In the genomic region with DNA sequence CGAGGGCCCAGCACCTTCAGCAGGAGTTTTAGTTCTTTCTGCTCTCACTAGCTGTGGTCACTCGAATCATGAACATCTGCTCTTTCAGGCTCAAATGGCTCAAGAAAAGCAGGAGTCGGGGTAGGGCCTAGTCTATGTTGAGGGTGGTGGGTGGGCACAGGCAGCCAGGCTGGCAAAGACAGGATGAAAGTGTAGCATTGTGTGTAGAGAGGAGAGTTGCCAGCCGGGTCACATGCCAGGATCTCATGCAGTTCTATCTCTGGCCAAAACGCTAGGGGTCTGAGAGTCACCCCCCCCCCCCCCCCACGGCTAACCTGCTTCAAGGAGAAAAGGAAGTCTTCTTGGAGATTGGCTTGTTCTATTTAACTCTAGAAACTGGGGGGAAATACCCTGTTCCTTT, we compare ENCODE assay signal across 11 mouse cellular contexts. TPM values are rescaled to one million over a fixed set of nuclear protein-coding genes. Genes with fewer than 3 reads are reported as not detected.
DNase-seq lines count a peak whose midpoint lies in the region; ATAC-seq lines count a peak whose summit lies in the region.
"Had no signal": no experiment of that assay in that cellular context is flagged by ENCODE, and none has a peak within 500 bp of the region (broad histone marks: within the 10 kb centered on the region; RNA-seq: fewer than 3 reads in every experiment).

No protein-coding gene starts in this region.

- no peaks in the 10 kb centered on the region for H3K27me3 ChIP-seq in heart, embryonic 10.5 days (ENCODE audit: insufficient read depth, poor library complexity, severe bottlenecking)
- H3K27me3 ChIP-seq in midbrain, embryonic 11.5 days (ENCODE audit: control insufficient read depth, insufficient read depth, low read length): peaks cover 2% of the 10 kb centered on the region; the same call in 1 of the 2 replicates
- H3K27me3 ChIP-seq in midbrain, embryonic 15.5 days (replicated peaks): peaks cover 14% of the 10 kb centered on the region; the same call in 1 of the 2 replicates
- no peaks in the 10 kb centered on the region for H3K27me3 ChIP-seq in heart, embryonic 15.5 days
- H3K27me3 ChIP-seq in midbrain, embryonic 13.5 days: peaks cover 34% of the 10 kb centered on the region

- no peak for ATAC-seq in midbrain, embryonic 11.5 days (ENCODE audit: low FRiP score)
- ATAC-seq in midbrain, embryonic 15.5 days (replicated peaks): no peak
- no peak for ATAC-seq in heart, embryonic 15.5 days (replicated peaks; ENCODE audit: insufficient number of reproducible peaks, insufficient read depth, low FRiP score, low read depth)
- no peak for ATAC-seq in midbrain, embryonic 13.5 days

- H3K4me1 ChIP-seq in heart, embryonic 10.5 days: peaks cover 55% of the 10 kb centered on the region
- H3K4me1 ChIP-seq in midbrain, embryonic 11.5 days (ENCODE audit: control insufficient read depth, insufficient read depth, low read length): peaks cover 28% of the 10 kb centered on the region
- peaks cover 34% of the 10 kb centered on the region for H3K4me1 ChIP-seq in midbrain, embryonic 15.5 days
- peaks cover 43% of the 10 kb centered on the region for H3K4me1 ChIP-seq in heart, embryonic 15.5 days (replicated peaks)
- H3K4me1 ChIP-seq in midbrain, embryonic 13.5 days (replicated peaks): peaks cover 28% of the 10 kb centered on the region

- peak overlapping the region; percentile 47 for H3K9ac ChIP-seq in midbrain, embryonic 11.5 days (ENCODE audit: low read length)
- no peak overlapping the region for H3K9ac ChIP-seq in midbrain, embryonic 15.5 days
- H3K9ac ChIP-seq in heart, embryonic 15.5 days: peak overlapping the region; percentile 37; the same call in 1 of the 2 replicates
- 0 out of 2 replicates have a peak overlapping the region, but pooled peaks have one; percentile 16 for H3K9ac ChIP-seq in midbrain, embryonic 13.5 days (replicated peaks)
- H3K9ac ChIP-seq: hindbrain, embryonic 15.5 days had no signal

- peaks cover 22% of the 10 kb centered on the region for H3K36me3 ChIP-seq in heart, embryonic 10.5 days
- H3K36me3 ChIP-seq in midbrain, embryonic 11.5 days (ENCODE audit: control insufficient read depth, insufficient read depth, low read length): no peaks in the 10 kb centered on the region
- no peaks in the 10 kb centered on the region for H3K36me3 ChIP-seq in midbrain, embryonic 15.5 days (replicated peaks)
- H3K36me3 ChIP-seq in heart, embryonic 15.5 days: peaks cover 4% of the 10 kb centered on the region; the same call in 1 of the 2 replicates
- H3K36me3 ChIP-seq in midbrain, embryonic 13.5 days: peaks cover 4% of the 10 kb centered on the region; the same call in 1 of the 2 replicates

- WGBS in heart, embryonic 10.5 days: 36% methylated on average over 6 of the region's 6 CpGs
- 36% methylated on average over 6 of the region's 6 CpGs for WGBS in midbrain, embryonic 11.5 days
- WGBS in midbrain, embryonic 15.5 days: 29% methylated on average over 6 of the region's 6 CpGs
- 28% methylated on average over 6 of the region's 6 CpGs for WGBS in heart, embryonic 15.5 days
- WGBS in midbrain, embryonic 13.5 days: 50% methylated on average over 6 of the region's 6 CpGs

- peak overlapping the region; percentile 56; the same call in 1 of the 2 replicates for H3K4me2 ChIP-seq in midbrain, embryonic 11.5 days
- H3K4me2 ChIP-seq in midbrain, embryonic 15.5 days: no peak overlapping the region
- H3K4me2 ChIP-seq in heart, embryonic 15.5 days: peak overlapping the region; percentile 77
- H3K4me2 ChIP-seq in midbrain, embryonic 13.5 days (replicated peaks): peak overlapping the region; percentile 20; the same call in 1 of the 2 replicates
- H3K4me2 ChIP-seq: hindbrain, embryonic 15.5 days had no signal

- H3K9me3 ChIP-seq in heart, embryonic 10.5 days: no peaks in the 10 kb centered on the region
- H3K9me3 ChIP-seq in midbrain, embryonic 11.5 days (ENCODE audit: control insufficient read depth, low read length): no peaks in the 10 kb centered on the region
- no peaks in the 10 kb centered on the region for H3K9me3 ChIP-seq in midbrain, embryonic 15.5 days
- no peaks in the 10 kb centered on the region for H3K9me3 ChIP-seq in heart, embryonic 15.5 days (replicated peaks)
- no peaks in the 10 kb centered on the region for H3K9me3 ChIP-seq in midbrain, embryonic 13.5 days
- H3K9me3 ChIP-seq: hindbrain, embryonic 15.5 days had no signal

- peak overlapping the region; percentile 65 for H3K4me3 ChIP-seq in heart, embryonic 10.5 days
- 0 out of 2 replicates have a peak overlapping the region, but pooled peaks have one; percentile 3 for H3K4me3 ChIP-seq in midbrain, embryonic 11.5 days (ENCODE audit: low read depth, low read length)
- H3K4me3 ChIP-seq in midbrain, embryonic 15.5 days: no peak overlapping the region
- peak overlapping the region; percentile 47 for H3K4me3 ChIP-seq in heart, embryonic 15.5 days
- no peak overlapping the region for H3K4me3 ChIP-seq in midbrain, embryonic 13.5 days (replicated peaks)
- H3K4me3 ChIP-seq: hindbrain, embryonic 15.5 days had no signal

- H3K27ac ChIP-seq in heart, embryonic 10.5 days: peak overlapping the region; percentile 73
- no peak overlapping the region for H3K27ac ChIP-seq in midbrain, embryonic 11.5 days (ENCODE audit: low read depth, low read length)
- H3K27ac ChIP-seq in midbrain, embryonic 15.5 days: no peak overlapping the region
- H3K27ac ChIP-seq in heart, embryonic 15.5 days: peak overlapping the region; percentile 87
- H3K27ac ChIP-seq in midbrain, embryonic 13.5 days: no peak overlapping the region
- H3K27ac ChIP-seq: hindbrain, embryonic 15.5 days had no signal

- no peak for DNase-seq in heart, embryonic 10.5 days (ENCODE audit: low spot score)
- no peak for DNase-seq in heart, adult 9 months (ENCODE audit: low spot score in 2 of 2)
- DNase-seq in midbrain, embryonic 11.5 days (ENCODE audit: low spot score, missing footprints): no peak
- no peak for DNase-seq in right cerebral cortex, adult 2 months (ENCODE audit: low spot score in 2 of 2)
- DNase-seq in ovary, adult 18-20 months (ENCODE audit: low spot score): no peak
- DNase-seq: lung, postnatal 36 days; thymus, adult 2 months had no signal

RNA-seq across cellular contexts. Expression of gene Car14, which starts 1.8 kb away (rescaled TPM):
- polyA plus RNA-seq in heart, embryonic 10.5 days (2016; fragmentation: Nextera tagmentation; extraction: Ambion mirVana): 47.2 and 68.0 TPM in 2 replicates
- polyA plus RNA-seq in midbrain, embryonic 11.5 days (2014; fragmentation: Nextera tagmentation; extraction: Ambion mirVana): 32.1 and 33.4 TPM in 2 replicates
- 10.6 and 11.1 TPM in 2 replicates for polyA plus RNA-seq in midbrain, embryonic 15.5 days (2015; fragmentation: Nextera tagmentation; extraction: Ambion mirVana)
- polyA plus RNA-seq in heart, embryonic 15.5 days (2015; fragmentation: Nextera tagmentation; extraction: Ambion mirVana): 46.9 and 55.7 TPM in 2 replicates
- 8.5 and 11.7 TPM in 2 replicates for polyA plus RNA-seq in midbrain, embryonic 13.5 days (2015; fragmentation: Nextera tagmentation; extraction: Ambion mirVana)

RNA-seq across cellular contexts. Expression of gene Aph1a, which starts 8.9 kb away (rescaled TPM):
- polyA plus RNA-seq in heart, embryonic 10.5 days (2016; fragmentation: Nextera tagmentation; extraction: Ambion mirVana): 30.4 and 39.4 TPM in 2 replicates
- polyA plus RNA-seq in midbrain, embryonic 11.5 days (2014; fragmentation: Nextera tagmentation; extraction: Ambion mirVana): 32.5 and 34.3 TPM in 2 replicates
- polyA plus RNA-seq in midbrain, embryonic 15.5 days (2015; fragmentation: Nextera tagmentation; extraction: Ambion mirVana): 34.3 and 36.1 TPM in 2 replicates
- 33.3 and 35.8 TPM in 2 replicates for polyA plus RNA-seq in heart, embryonic 15.5 days (2015; fragmentation: Nextera tagmentation; extraction: Ambion mirVana)
- polyA plus RNA-seq in midbrain, embryonic 13.5 days (2015; fragmentation: Nextera tagmentation; extraction: Ambion mirVana): 32.6 and 33.8 TPM in 2 replicates

RNA-seq across cellular contexts. Expression of gene BC028528, which starts 10.8 kb away (rescaled TPM):
- polyA plus RNA-seq in heart, embryonic 10.5 days (2016; fragmentation: Nextera tagmentation; extraction: Ambion mirVana): 18.5 and 26.4 TPM in 2 replicates
- polyA plus RNA-seq in midbrain, embryonic 11.5 days (2014; fragmentation: Nextera tagmentation; extraction: Ambion mirVana): 8.5 and 8.9 TPM in 2 replicates
- 18.8 and 22.2 TPM in 2 replicates for polyA plus RNA-seq in midbrain, embryonic 15.5 days (2015; fragmentation: Nextera tagmentation; extraction: Ambion mirVana)
- polyA plus RNA-seq in heart, embryonic 15.5 days (2015; fragmentation: Nextera tagmentation; extraction: Ambion mirVana): 38.4 and 43.5 TPM in 2 replicates
- polyA plus RNA-seq in midbrain, embryonic 13.5 days (2015; fragmentation: Nextera tagmentation; extraction: Ambion mirVana): 12.9 and 14.4 TPM in 2 replicates

RNA-seq across cellular contexts. Expression of gene Ciart, which starts 20.6 kb away (rescaled TPM):
- polyA plus RNA-seq in heart, embryonic 10.5 days (2016; fragmentation: Nextera tagmentation; extraction: Ambion mirVana): 6.0 and 10.7 TPM in 2 replicates
- 4.5 and 4.6 TPM in 2 replicates for polyA plus RNA-seq in midbrain, embryonic 11.5 days (2014; fragmentation: Nextera tagmentation; extraction: Ambion mirVana)
- 5.0 and 5.3 TPM in 2 replicates for polyA plus RNA-seq in midbrain, embryonic 15.5 days (2015; fragmentation: Nextera tagmentation; extraction: Ambion mirVana)
- 3.6 and 4.7 TPM in 2 replicates for polyA plus RNA-seq in heart, embryonic 15.5 days (2015; fragmentation: Nextera tagmentation; extraction: Ambion mirVana)
- polyA plus RNA-seq in midbrain, embryonic 13.5 days (2015; fragmentation: Nextera tagmentation; extraction: Ambion mirVana): 3.2 and 4.8 TPM in 2 replicates

RNA-seq across cellular contexts. Expression of gene Anp32e, which starts 26.4 kb away (rescaled TPM):
- polyA plus RNA-seq in heart, embryonic 10.5 days (2016; fragmentation: Nextera tagmentation; extraction: Ambion mirVana): 209 and 212 TPM in 2 replicates
- polyA plus RNA-seq in midbrain, embryonic 11.5 days (2014; fragmentation: Nextera tagmentation; extraction: Ambion mirVana): 149 and 151 TPM in 2 replicates
- polyA plus RNA-seq in midbrain, embryonic 15.5 days (2015; fragmentation: Nextera tagmentation; extraction: Ambion mirVana): 116 and 123 TPM in 2 replicates
- polyA plus RNA-seq in heart, embryonic 15.5 days (2015; fragmentation: Nextera tagmentation; extraction: Ambion mirVana): 183 and 187 TPM in 2 replicates
- polyA plus RNA-seq in midbrain, embryonic 13.5 days (2015; fragmentation: Nextera tagmentation; extraction: Ambion mirVana): 218 and 242 TPM in 2 replicates

Comparison
In these comparisons a context has a peak if more than half of its experiments do, and no peak if none do; other contexts are left out.
1. H3K4me3 ChIP-seq: peak in heart, embryonic 10.5 days (single experiment), midbrain, embryonic 11.5 days (single experiment) and heart, embryonic 15.5 days (single experiment); none in midbrain, embryonic 15.5 days (single experiment) and midbrain, embryonic 13.5 days (single experiment).
2. H3K27ac ChIP-seq: peak in heart, embryonic 10.5 days (single experiment) and heart, embryonic 15.5 days (single experiment); none in midbrain, embryonic 11.5 days (single experiment), midbrain, embryonic 15.5 days (single experiment) and midbrain, embryonic 13.5 days (single experiment).